Mouse (Mus musculus) liver, postnatal 0 days (tissue): ENCODE measurements around the gene Fhit.

Experiments used
- CTCF ChIP-seq: sonication (generic); IDR thresholded peaks from 2 replicates; pipeline ENCODE4 v1.5.1; 2016; ENCODE audit warnings: antibody characterized with exemption, low read depth
- EP300 ChIP-seq: IDR thresholded peaks from 2 replicates; pipeline ENCODE4 v1.6.1; 2016; ENCODE audit warnings: antibody characterized with exemption, low read depth, mild to moderate bottlenecking

GRCm38 (mm10) chr14:11133787-11134735 lies 27.8 kb downstream of the Fhit start:
- no peak for TF ChIP-seq CTCF
- no peak for TF ChIP-seq EP300
